8 mouse cellular contexts compared by ENCODE assay signal in genomic region chr1:183296877-183297383, GRCm38 (mm10). TPM values are rescaled to one million over a fixed set of nuclear protein-coding genes. Genes with fewer than 3 reads are reported as not detected.
DNase-seq lines count a peak whose midpoint lies in the region; ATAC-seq and TF ChIP-seq lines count a peak whose summit lies in the region.

Gene Brox, minus strand, starts transcription at chr1:183297269.

- no peak for TF ChIP-seq CTCF in heart, adult 2 months (IDR thresholded peaks at IDR 0.05)

- no peaks in the 10 kb centered on the region for H3K9me3 ChIP-seq in embryonic facial prominence, embryonic 14.5 days (ENCODE audit: control insufficient read depth, low read length)
- no peaks in the 10 kb centered on the region for H3K9me3 ChIP-seq in limb, embryonic 13.5 days
- no peaks in the 10 kb centered on the region for H3K9me3 ChIP-seq in midbrain, embryonic 16.5 days (replicated peaks; ENCODE audit: control insufficient read depth, low read length, poor library complexity, severe bottlenecking)

- peaks cover 4% of the 10 kb centered on the region; the same call in 1 of the 2 replicates for H3K79me2 ChIP-seq in heart, adult 2 months (replicated peaks; ENCODE audit: control insufficient read depth, insufficient read depth, low read length)

- H3K4me1 ChIP-seq in embryonic facial prominence, embryonic 14.5 days (ENCODE audit: control insufficient read depth, insufficient read depth, low read length): no peaks in the 10 kb centered on the region
- H3K4me1 ChIP-seq in heart, adult 2 months (ENCODE audit: control insufficient read depth, insufficient read depth, low read length): no peaks in the 10 kb centered on the region
- 0 out of 2 replicates have a peak, but pooled peaks cover 3% of the 10 kb centered on the region for H3K4me1 ChIP-seq in limb, embryonic 13.5 days
- no peaks in the 10 kb centered on the region for H3K4me1 ChIP-seq in midbrain, embryonic 16.5 days (ENCODE audit: control insufficient read depth, insufficient read depth, low read length)

- peak; percentile 93 for DNase-seq in 3T3-L1 (ENCODE audit: low read depth, low spot score)
- peak; percentile 93 to 96 for DNase-seq in adrenal gland, postnatal 4 days (ENCODE audit: low spot score in 2 of 2)
- peak; percentile 97 for DNase-seq in embryonic facial prominence, embryonic 14.5 days (ENCODE audit: low spot score)
- DNase-seq in heart, adult 2 months: peak; percentile 96 to 98
- DNase-seq in kidney, adult 8-10 months: peak; percentile 92 to 94
- peak; percentile 98 to 99 for DNase-seq in spleen, postnatal 10 days (ENCODE audit: low spot score in 2 of 2)

- intact Hi-C loops in heart, adult 2 months (cut with DNase I): no loop called here

- H3K4me3 ChIP-seq in embryonic facial prominence, embryonic 14.5 days (ENCODE audit: low read depth, low read length): peak within 1 kb of the TSS; percentile 52
- H3K4me3 ChIP-seq in heart, adult 2 months: peak within 1 kb of the TSS; percentile 56
- peak within 1 kb of the TSS; percentile 52 for H3K4me3 ChIP-seq in limb, embryonic 13.5 days
- peak within 1 kb of the TSS; percentile 46 for H3K4me3 ChIP-seq in midbrain, embryonic 16.5 days (ENCODE audit: low read depth, low read length)

- peak within 1 kb of the TSS; percentile 66 for H3K9ac ChIP-seq in embryonic facial prominence, embryonic 14.5 days (ENCODE audit: low read depth, low read length)
- peak within 1 kb of the TSS; percentile 87 for H3K9ac ChIP-seq in heart, adult 2 months (ENCODE audit: low read depth, low read length)
- H3K9ac ChIP-seq in limb, embryonic 13.5 days: peak within 1 kb of the TSS; percentile 68
- H3K9ac ChIP-seq in midbrain, embryonic 16.5 days (ENCODE audit: low read depth, low read length): peak within 1 kb of the TSS; percentile 61

- peak within 1 kb of the TSS; percentile 55 for H3K4me2 ChIP-seq in embryonic facial prominence, embryonic 14.5 days (ENCODE audit: low read depth, low read length)
- peak within 1 kb of the TSS; percentile 64 for H3K4me2 ChIP-seq in limb, embryonic 13.5 days (replicated peaks)
- peak within 1 kb of the TSS; percentile 55 for H3K4me2 ChIP-seq in midbrain, embryonic 16.5 days (ENCODE audit: low read length)

- ATAC-seq in embryonic facial prominence, embryonic 14.5 days (ENCODE audit: low read depth): peak; percentile 93
- peak; percentile 91 for ATAC-seq in limb, embryonic 13.5 days (ENCODE audit: low FRiP score, low read depth)
- ATAC-seq in midbrain, embryonic 16.5 days: peak; percentile 95

- no peaks in the 10 kb centered on the region for H3K27me3 ChIP-seq in embryonic facial prominence, embryonic 14.5 days (replicated peaks; ENCODE audit: control insufficient read depth, insufficient read depth, low read length)
- no peaks in the 10 kb centered on the region for H3K27me3 ChIP-seq in heart, adult 2 months (ENCODE audit: control insufficient read depth, insufficient read depth, low read length)
- H3K27me3 ChIP-seq in limb, embryonic 13.5 days: no peaks in the 10 kb centered on the region
- H3K27me3 ChIP-seq in midbrain, embryonic 16.5 days (ENCODE audit: control insufficient read depth, insufficient read depth, low read depth, low read length): no peaks in the 10 kb centered on the region

- peak; percentile 86 for TF ChIP-seq POLR2A in heart, adult 2 months (IDR thresholded peaks at IDR 0.05; ENCODE audit: insufficient read depth, low read depth, low read length)

- no peak for TF ChIP-seq EP300 in heart, adult 2 months (IDR thresholded peaks at IDR 0.05; ENCODE audit: insufficient read depth, low read depth, low read length)

- peak within 1 kb of the TSS; percentile 61 for H3K27ac ChIP-seq in embryonic facial prominence, embryonic 14.5 days (replicated peaks; ENCODE audit: low read depth, low read length)
- peak within 1 kb of the TSS; percentile 75 for H3K27ac ChIP-seq in heart, adult 2 months
- peak within 1 kb of the TSS; percentile 23; the same call in 1 of the 2 replicates for H3K27ac ChIP-seq in limb, embryonic 13.5 days
- peak within 1 kb of the TSS; percentile 74 for H3K27ac ChIP-seq in midbrain, embryonic 16.5 days (ENCODE audit: low read length)

- H3K36me3 ChIP-seq in embryonic facial prominence, embryonic 14.5 days (ENCODE audit: control insufficient read depth, insufficient read depth, low read length): peaks cover 13% of the 10 kb centered on the region
- H3K36me3 ChIP-seq in heart, adult 2 months (ENCODE audit: control insufficient read depth, insufficient read depth, low read length): no peaks in the 10 kb centered on the region; the same call in 1 of the 2 replicates
- peaks cover 20% of the 10 kb centered on the region for H3K36me3 ChIP-seq in limb, embryonic 13.5 days
- 0 out of 2 replicates have a peak, but pooled peaks cover 2% of the 10 kb centered on the region for H3K36me3 ChIP-seq in midbrain, embryonic 16.5 days (ENCODE audit: control insufficient read depth, insufficient read depth, low read length)

- under 1% methylated on average over 23 of the region's 39 CpGs for WGBS in embryonic facial prominence, embryonic 14.5 days
- under 1% methylated on average over 39 of the region's 39 CpGs for WGBS in heart, adult 2 months
- WGBS in limb, embryonic 13.5 days: under 1% methylated on average over 37 of the region's 39 CpGs
- 0% methylated on average over 39 of the region's 39 CpGs for WGBS in midbrain, embryonic 16.5 days

RNA-seq across cellular contexts. Expression of gene Brox, which starts in this region (rescaled TPM):
- 10 to 100 TPM; 57.6 to 66.0 TPM for total RNA-seq in adrenal gland, postnatal 4 days (2021)
- 49.4 and 50.4 TPM in 2 replicates for polyA plus RNA-seq in embryonic facial prominence, embryonic 14.5 days (2014; fragmentation: Nextera tagmentation; extraction: Ambion mirVana)
- 10 to 100 TPM; 31.5 to 32.9 TPM for total RNA-seq in heart, adult 2 months (2021)
- polyA plus RNA-seq in heart, adult 2 months (2012; rRNA removed): 15.0 and 25.9 TPM in 2 replicates
- polyA plus RNA-seq in limb, embryonic 13.5 days (2015; fragmentation: Nextera tagmentation; extraction: Ambion mirVana): 33.5 and 36.2 TPM in 2 replicates
- polyA plus RNA-seq in midbrain, embryonic 16.5 days (2015; fragmentation: Nextera tagmentation; extraction: Ambion mirVana): 105 and 115 TPM in 2 replicates

Comparison
In these comparisons a context has a peak if more than half of its experiments do, and no peak if none do; other contexts are left out.
1. Peak in every context shown above with its lines: DNase-seq, ATAC-seq, H3K4me3 ChIP-seq and H3K27ac ChIP-seq.
2. H3K27ac ChIP-seq: peak in every context shown above with its lines; median percentile 75 in heart, adult 2 months; 74 in midbrain, embryonic 16.5 days; 61 in embryonic facial prominence, embryonic 14.5 days; 23 in limb, embryonic 13.5 days.